Mouse (Mus musculus) layer of hippocampus, postnatal 10 days (tissue): Measurements from ENCODE around the gene Slc37a4. TPM values are rescaled to one million over a fixed set of nuclear protein-coding genes. Genes with fewer than 3 reads are reported as not detected.
"Not testable (repeated sequence)": the region's sequence is repeated elsewhere in the genome, so short reads cannot be mapped to it uniquely, and the experiment has no call there.

Experiments
- DNase-seq, 2 experiments: peaks; one replicate each; pipeline ENCODE4 v3.0.0; 2021; ENCODE audit warnings: low spot score in 2 of 2
- microRNA-seq, 2 experiments: library from miRNA; unstranded; fragments of <30 nt; microRNA quantifications; one replicate each; pipeline ENCODE4 v1.2.0; 2021
- total RNA-seq, 2 experiments: library from RNA; stranded (reverse); gene quantifications; 2 replicates each; pipeline ENCODE4 v1.2.3; 2021

Gene Slc37a4
- total RNA-seq, 2 experiments from 2014 or later: 36.4 to 39.0 TPM

- DNase-seq: no peak
Measured at GRCm38 (mm10) chr9:44432577-44433185, 36.0 kb downstream of the Slc37a4 start.

- no peak for DNase-seq
Measured at GRCm38 (mm10) chr9:44435747-44436146, 39.1 kb downstream of the Slc37a4 start.

GRCm38 (mm10) chr9:44440961-44441360, 44.3 kb downstream of the Slc37a4 start, which contains the start of gene Foxr1:
Gene Foxr1, minus strand, starts transcription at chr9:44441136.
- DNase-seq: no peak

- DNase-seq: not testable (repeated sequence)
Measured at GRCm38 (mm10) chr9:44444402-44445025, 47.9 kb downstream of the Slc37a4 start.

- DNase-seq: no peak
Measured at GRCm38 (mm10) chr9:44450387-44450786, 53.7 kb downstream of the Slc37a4 start.

Small RNA genes within 50 kb of the gene (microRNA-seq; reads per million reads assigned to microRNA genes)
- 0.59 to 1.1 reads per million in 2 experiments for gene Mir7085

Other genes with a start within 250 kb of the Slc37a4 start
- 10 to 100 TPM; 55.1 to 58.4 TPM for gene Cbl, start 162.8 kb upstream of the Slc37a4 start, total RNA-seq
- 1 to 10 TPM; 7.2 to 9.2 TPM for gene Ccdc153, start 156.2 kb upstream of the Slc37a4 start, total RNA-seq
- 1 to 10 TPM in 1 of 2 experiments, under 1 TPM in 1; 0.98 to 1.0 TPM for gene Pdzd3, start 145.4 kb upstream of the Slc37a4 start, total RNA-seq
- 10 to 100 TPM; 11.5 to 11.6 TPM for gene Nlrx1, start 128.3 kb upstream of the Slc37a4 start, total RNA-seq
- gene Abcg4, start 108.2 kb upstream of the Slc37a4 start, total RNA-seq: 10 to 100 TPM; 73.5 to 76.2 TPM
- gene Hinfp, start 91.2 kb upstream of the Slc37a4 start, total RNA-seq: 10 to 100 TPM; 25.9 to 26.5 TPM
- 100 to 1,000 TPM; 108 to 115 TPM for gene C2cd2l, start 76.6 kb upstream of the Slc37a4 start, total RNA-seq
- gene Dpagt1, start 70.8 kb upstream of the Slc37a4 start, total RNA-seq: 10 to 100 TPM; 16.5 to 18.5 TPM
- gene H2afx, start 62.2 kb upstream of the Slc37a4 start, total RNA-seq: 10 to 100 TPM; 69.9 to 74.3 TPM
- gene Hmbs, start 52.6 kb upstream of the Slc37a4 start, total RNA-seq: 10 to 100 TPM; 18.9 to 32.5 TPM
- 10 to 100 TPM; 39.6 to 44.2 TPM for gene Vps11, start 35.2 kb upstream of the Slc37a4 start, total RNA-seq
- gene Hyou1, start 17.4 kb upstream of the Slc37a4 start, total RNA-seq: 10 to 100 TPM; 87.6 to 89.7 TPM
- 100 to 1,000 TPM; 701 to 748 TPM for gene Rps25, start 10.3 kb downstream of the Slc37a4 start, total RNA-seq
- 100 to 1,000 TPM in 1 of 2 experiments, 10 to 100 TPM in 1; 84.2 to 109 TPM for gene Trappc4, start 10.7 kb downstream of the Slc37a4 start, total RNA-seq
- gene Ccdc84, start 21.7 kb downstream of the Slc37a4 start, total RNA-seq: 10 to 100 TPM; 20.7 to 22.4 TPM
- not detected for gene Foxr1, start 44.3 kb downstream of the Slc37a4 start, total RNA-seq
- not detected for gene Upk2, start 58.1 kb downstream of the Slc37a4 start, total RNA-seq
- 10 to 100 TPM; 91.2 to 97.7 TPM for gene Bcl9l, start 86.0 kb downstream of the Slc37a4 start, total RNA-seq
- not detected for gene Cxcr5, start 165.0 kb downstream of the Slc37a4 start, total RNA-seq
- 100 to 1,000 TPM; 112 to 113 TPM for gene Ddx6, start 208.0 kb downstream of the Slc37a4 start, total RNA-seq